Mouse (Mus musculus): Measurements from ENCODE around the gene Atp1a2. TPM values are rescaled to one million over a fixed set of nuclear protein-coding genes. Genes with fewer than 3 reads are reported as not detected.

The Atp1a2 gene
- total RNA-seq, 1 experiment, result 0.31 TPM

DNA sequence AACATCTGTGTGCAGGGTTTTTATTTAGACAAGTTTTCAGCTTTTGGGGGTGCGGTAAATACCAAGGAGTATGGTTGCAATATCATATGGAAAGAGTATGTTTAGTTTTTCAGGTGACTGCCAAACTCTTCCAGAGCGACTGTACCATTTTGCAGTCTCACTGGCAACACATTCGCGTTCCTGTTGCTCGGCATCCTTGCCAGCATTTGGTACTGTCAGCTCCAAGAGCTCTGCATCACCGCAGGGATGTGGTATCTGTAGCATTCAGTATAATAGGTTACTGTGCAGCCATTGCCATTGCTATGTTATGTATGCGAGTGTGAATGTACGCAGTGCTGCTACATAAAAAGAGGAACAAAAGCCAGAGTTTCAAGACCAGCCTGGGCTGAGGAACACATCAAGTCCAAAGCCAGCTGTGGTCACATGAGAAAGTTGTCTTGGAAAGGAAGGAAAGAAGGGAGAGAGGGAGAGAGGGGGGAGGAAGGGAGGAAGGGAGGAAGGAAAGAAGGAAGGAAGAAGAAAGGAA is 33.6 kb upstream of the Atp1a2 start:
- Histone ChIP-seq H3K9ac (ENCODE audit: insufficient read depth, low read depth, low read length, poor library complexity, severe bottlenecking) (no peak overlapping the region), H3K36me3 (ENCODE audit: control insufficient read depth, insufficient read depth, low read length, poor library complexity, severe bottlenecking) (no peaks in the 10 kb centered on the region), H3K4me1 (ENCODE audit: control insufficient read depth in 2 of 2, insufficient read depth in 2 of 2, low read length in 2 of 2, poor library complexity in 1 of 2) (no peaks in the 10 kb centered on the region), H3K27ac (ENCODE audit: insufficient read depth, low read depth, low read length, poor library complexity, severe bottlenecking) (no peak overlapping the region), H3K9me3 (ENCODE audit: control insufficient read depth, insufficient read depth, low read depth, low read length) (no peaks in the 10 kb centered on the region), H3K4me3 (ENCODE audit: insufficient read depth in 1 of 2, low read depth in 1 of 2, low read length in 2 of 2, poor library complexity in 1 of 2, severe bottlenecking in 1 of 2) (no peak overlapping the region)
- no peak for TF ChIP-seq ZC3H11A (IDR thresholded peaks at IDR 0.05; ENCODE audit: borderline replicate concordance, low read depth, low read length)
- no peak for TF ChIP-seq HCFC1 (IDR thresholded peaks at IDR 0.05; ENCODE audit: borderline replicate concordance, insufficient read depth, low read length)
- no peak for TF ChIP-seq MAFK (IDR thresholded peaks at IDR 0.05; ENCODE audit: insufficient read depth, low read depth, low read length)
- TF ChIP-seq ZNF384 (IDR thresholded peaks at IDR 0.05; ENCODE audit: low read depth, low read length), result no peak
- TF ChIP-seq CHD2 (IDR thresholded peaks at IDR 0.05; ENCODE audit: low read depth, low read length), result no peak
- DNase-seq (ENCODE audit: low read depth, low spot score), result no peak
- in situ Hi-C loops (cut with MboI; ENCODE audit: low sequenced_read_pairs in 2 of 2, unreplicated experiment in 2 of 2), result no loop called here

DNA sequence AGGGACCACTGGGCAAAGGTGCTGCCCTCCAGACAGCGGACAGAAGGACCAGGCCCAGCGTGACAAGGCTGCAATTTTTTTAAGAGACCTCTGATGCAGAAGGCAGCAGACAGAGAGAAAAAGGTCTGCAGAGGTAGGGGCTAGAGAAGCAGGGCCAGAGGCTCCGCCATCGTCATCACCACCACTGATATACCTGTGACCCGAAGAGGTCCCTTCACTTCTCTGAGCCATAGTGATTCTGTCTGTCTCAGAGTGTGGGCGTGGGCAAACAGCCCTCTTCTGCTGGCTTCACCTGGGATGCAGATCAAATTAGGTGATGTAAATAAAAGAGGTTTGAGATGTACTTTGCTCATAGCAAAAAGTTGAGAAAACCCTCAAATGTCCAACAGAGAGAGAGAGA is 31.8 kb upstream of the Atp1a2 start:
- TF ChIP-seq ZC3H11A (IDR thresholded peaks at IDR 0.05; ENCODE audit: borderline replicate concordance, low read depth, low read length) (no peak), HCFC1 (IDR thresholded peaks at IDR 0.05; ENCODE audit: borderline replicate concordance, insufficient read depth, low read length) (no peak), ZNF384 (IDR thresholded peaks at IDR 0.05; ENCODE audit: low read depth, low read length) (no peak), MAFK (IDR thresholded peaks at IDR 0.05; ENCODE audit: insufficient read depth, low read depth, low read length) (no peak), CHD2 (IDR thresholded peaks at IDR 0.05; ENCODE audit: low read depth, low read length) (no peak)
- no peak overlapping the region for H3K4me3 ChIP-seq (ENCODE audit: insufficient read depth in 1 of 2, low read depth in 1 of 2, low read length in 2 of 2, poor library complexity in 1 of 2, severe bottlenecking in 1 of 2)
- H3K27ac ChIP-seq (ENCODE audit: insufficient read depth, low read depth, low read length, poor library complexity, severe bottlenecking), result no peak overlapping the region
- no peak for DNase-seq (ENCODE audit: low read depth, low spot score)
- H3K36me3 ChIP-seq (ENCODE audit: control insufficient read depth, insufficient read depth, low read length, poor library complexity, severe bottlenecking), result no peaks in the 10 kb centered on the region
- in situ Hi-C loops (cut with MboI; ENCODE audit: low sequenced_read_pairs in 2 of 2, unreplicated experiment in 2 of 2), result no loop called here
- H3K9me3 ChIP-seq (ENCODE audit: control insufficient read depth, insufficient read depth, low read depth, low read length), result no peaks in the 10 kb centered on the region
- no peak overlapping the region for H3K9ac ChIP-seq (ENCODE audit: insufficient read depth, low read depth, low read length, poor library complexity, severe bottlenecking)
- H3K4me1 ChIP-seq (ENCODE audit: control insufficient read depth in 2 of 2, insufficient read depth in 2 of 2, low read length in 2 of 2, poor library complexity in 1 of 2), result peaks cover 0 to 7% of the 10 kb centered on the region in 2 experiments; a peak in 1 of 4 replicates

DNA sequence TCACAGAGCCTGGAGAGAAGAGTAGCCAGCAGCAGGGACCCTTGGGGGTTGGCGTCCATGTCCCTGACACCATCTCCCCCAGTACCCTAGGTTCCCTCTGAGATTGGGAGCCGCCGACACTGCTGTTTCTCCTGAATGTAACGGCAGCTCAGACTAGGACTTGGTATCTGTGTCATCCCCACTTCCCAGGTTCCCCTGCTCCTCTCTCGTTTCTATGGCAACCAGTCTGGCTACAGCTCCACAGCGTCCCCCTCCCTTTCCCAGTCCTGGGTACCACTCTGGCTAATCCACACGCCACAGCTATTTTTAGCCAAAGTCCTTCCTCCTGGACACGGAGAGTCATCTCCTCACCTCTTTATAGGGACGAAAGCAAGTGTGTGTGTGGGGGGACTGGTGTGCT is 31.3 kb upstream of the Atp1a2 start, which contains the start of gene Kcnj9:
TSS of gene Kcnj9 (minus strand) at position 188 of the 400 bp plus-strand sequence.
- DNase-seq (ENCODE audit: low read depth, low spot score), result no peak
- Histone ChIP-seq H3K9me3 (ENCODE audit: control insufficient read depth, insufficient read depth, low read depth, low read length) (no peaks in the 10 kb centered on the region), H3K4me1 (ENCODE audit: control insufficient read depth in 2 of 2, insufficient read depth in 2 of 2, low read length in 2 of 2, poor library complexity in 1 of 2) (peaks cover 0 to 10% of the 10 kb centered on the region in 2 experiments; a peak in 1 of 4 replicates), H3K27ac (ENCODE audit: insufficient read depth, low read depth, low read length, poor library complexity, severe bottlenecking) (no peak within 1 kb of the TSS), H3K4me3 (ENCODE audit: insufficient read depth in 1 of 2, low read depth in 1 of 2, low read length in 2 of 2, poor library complexity in 1 of 2, severe bottlenecking in 1 of 2) (no peak within 1 kb of the TSS), H3K36me3 (ENCODE audit: control insufficient read depth, insufficient read depth, low read length, poor library complexity, severe bottlenecking) (no peaks in the 10 kb centered on the region), H3K9ac (ENCODE audit: insufficient read depth, low read depth, low read length, poor library complexity, severe bottlenecking) (no peak within 1 kb of the TSS)
- in situ Hi-C loops (cut with MboI; ENCODE audit: low sequenced_read_pairs in 2 of 2, unreplicated experiment in 2 of 2), result no loop called here
- TF ChIP-seq HCFC1 (IDR thresholded peaks at IDR 0.05; ENCODE audit: borderline replicate concordance, insufficient read depth, low read length) (no peak), ZNF384 (IDR thresholded peaks at IDR 0.05; ENCODE audit: low read depth, low read length) (no peak), ZC3H11A (IDR thresholded peaks at IDR 0.05; ENCODE audit: borderline replicate concordance, low read depth, low read length) (no peak), MAFK (IDR thresholded peaks at IDR 0.05; ENCODE audit: insufficient read depth, low read depth, low read length) (no peak), CHD2 (IDR thresholded peaks at IDR 0.05; ENCODE audit: low read depth, low read length) (no peak)

DNA sequence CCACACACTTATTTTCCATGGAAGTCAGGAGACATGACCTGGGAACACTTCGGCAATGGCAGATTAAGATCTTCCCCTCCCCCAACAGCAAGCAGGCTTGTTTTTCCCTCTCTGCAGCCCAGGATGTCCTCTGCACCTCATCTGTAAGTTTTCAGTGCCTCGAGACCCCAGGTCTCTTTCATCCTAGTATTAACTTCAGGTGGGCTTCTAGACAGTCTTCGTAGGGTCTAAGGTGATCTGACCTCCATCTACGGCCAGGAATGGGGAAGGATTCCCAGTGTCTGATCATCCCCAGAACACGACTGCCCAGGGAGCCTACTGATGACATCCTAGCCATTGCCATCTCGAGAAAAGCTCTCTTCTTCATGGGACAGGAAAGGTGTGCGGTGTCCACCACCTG is 30.6 kb upstream of the Atp1a2 start:
- H3K9ac ChIP-seq (ENCODE audit: insufficient read depth, low read depth, low read length, poor library complexity, severe bottlenecking), result no peak overlapping the region
- TF ChIP-seq HCFC1 (IDR thresholded peaks at IDR 0.05; ENCODE audit: borderline replicate concordance, insufficient read depth, low read length) (no peak), ZC3H11A (IDR thresholded peaks at IDR 0.05; ENCODE audit: borderline replicate concordance, low read depth, low read length) (no peak), MAFK (IDR thresholded peaks at IDR 0.05; ENCODE audit: insufficient read depth, low read depth, low read length) (no peak), ZNF384 (IDR thresholded peaks at IDR 0.05; ENCODE audit: low read depth, low read length) (no peak), CHD2 (IDR thresholded peaks at IDR 0.05; ENCODE audit: low read depth, low read length) (no peak)

More for the DNA sequence above, 30.6 kb upstream of the Atp1a2 start:
- Histone ChIP-seq H3K4me3 (ENCODE audit: insufficient read depth in 1 of 2, low read depth in 1 of 2, low read length in 2 of 2, poor library complexity in 1 of 2, severe bottlenecking in 1 of 2) (no peak overlapping the region), H3K27ac (ENCODE audit: insufficient read depth, low read depth, low read length, poor library complexity, severe bottlenecking) (no peak overlapping the region), H3K9me3 (ENCODE audit: control insufficient read depth, insufficient read depth, low read depth, low read length) (no peaks in the 10 kb centered on the region), H3K36me3 (ENCODE audit: control insufficient read depth, insufficient read depth, low read length, poor library complexity, severe bottlenecking) (no peaks in the 10 kb centered on the region), H3K4me1 (ENCODE audit: control insufficient read depth in 2 of 2, insufficient read depth in 2 of 2, low read length in 2 of 2, poor library complexity in 1 of 2) (peaks cover 0 to 10% of the 10 kb centered on the region in 2 experiments; a peak in 1 of 4 replicates)
- DNase-seq (ENCODE audit: low read depth, low spot score), result no peak
- in situ Hi-C loops (cut with MboI; ENCODE audit: low sequenced_read_pairs in 2 of 2, unreplicated experiment in 2 of 2), result no loop called here

Measured in ES-E14 (cell line).